Mouse (Mus musculus): ENCODE results near the gene Tlr6.

DNA sequence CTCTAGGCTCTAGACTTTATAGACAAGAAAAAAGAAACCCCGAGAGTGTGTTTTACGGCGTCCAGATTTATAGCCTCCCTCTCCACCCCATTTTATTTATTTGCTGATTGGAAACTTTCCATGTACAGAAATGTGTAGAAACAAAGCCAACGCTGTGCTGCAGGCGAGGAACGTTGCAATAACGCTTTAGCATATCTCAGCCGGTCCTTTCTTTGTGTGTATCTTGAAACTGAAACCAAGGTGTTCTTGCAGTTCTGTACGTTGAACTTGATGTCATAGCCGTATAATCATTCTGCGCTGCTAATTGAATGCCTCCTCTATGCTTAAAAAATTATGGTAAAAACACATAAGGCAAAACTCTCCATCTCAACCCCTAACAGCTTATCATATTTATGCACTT is 42.2 kb downstream of the Tlr6 start:
- TF ChIP-seq CTCF (IDR thresholded peaks at IDR 0.05; ENCODE audit: borderline replicate concordance, insufficient read depth, low read depth, low read length) = no peak
- no peak for TF ChIP-seq POLR2A (IDR thresholded peaks at IDR 0.05; ENCODE audit: borderline replicate concordance, insufficient read depth, low read length)

All from cerebellum, adult 2 months (tissue).